Mouse (Mus musculus): ENCODE measurements around the gene Evi2b.

DNA sequence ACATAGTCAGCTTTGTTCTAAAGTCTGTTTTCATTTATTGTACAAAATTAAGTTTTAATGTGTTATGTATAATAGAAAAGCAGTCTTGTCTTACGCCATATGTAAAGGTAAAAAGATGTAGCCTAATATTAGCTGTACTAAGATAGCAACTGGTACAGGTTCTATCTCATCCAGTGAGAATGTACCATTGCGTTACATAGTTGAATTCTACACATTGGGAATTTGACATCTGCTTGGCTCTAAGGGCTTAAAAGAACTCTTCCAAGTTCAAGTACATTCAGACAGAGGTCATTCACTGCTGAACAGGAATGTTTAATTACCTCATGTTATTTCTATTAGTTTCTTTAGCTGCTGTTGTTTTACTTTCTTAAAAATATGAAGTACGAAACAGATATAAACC, 3.0 kb upstream of the Evi2b start:
- TF ChIP-seq EP300 (IDR thresholded peaks at IDR 0.05; ENCODE audit: low read depth): no peak
- TF ChIP-seq CTCF (IDR thresholded peaks at IDR 0.05; ENCODE audit: low read depth): no peak

Measured in liver, embryonic 14.5 days (tissue).